Mouse (Mus musculus) liver, adult 2 months (tissue): Measurements from ENCODE around the gene Me3.

Experiments
- CTCF ChIP-seq: fragments of 200-500 bp; IDR thresholded peaks from 2 replicates; pipeline ENCODE4 v1.5.1; 2011; ENCODE audit warnings: low read depth, low read length, control low read depth
- POLR2A ChIP-seq: fragments of 200-500 bp; IDR thresholded peaks from 2 replicates; pipeline ENCODE4 v1.6.1; 2011; ENCODE audit warnings: low read length, control low read depth; ENCODE audit not compliant: insufficient read depth; ENCODE audit errors: extremely low read depth

GRCm38 (mm10) chr7:89726712-89727111, 94.5 kb downstream of the Me3 start:
- TF ChIP-seq POLR2A, result no peak
- no peak for TF ChIP-seq CTCF
